Mouse (Mus musculus) adrenal gland, adult 18-20 months (tissue): ENCODE results near the gene Speer4d. TPM values are rescaled to one million over a fixed set of nuclear protein-coding genes. Genes with fewer than 3 reads are reported as not detected.
"Not testable (repeated sequence)": the region's sequence is repeated elsewhere in the genome, so short reads cannot be mapped to it uniquely, and the experiment has no call there.

Source experiments
- DNase-seq, 2 experiments: peaks; one replicate each; pipeline ENCODE4 v3.0.0; 2021 to 2022; ENCODE audit warnings: low spot score in 2 of 2
- total RNA-seq, 2 experiments: library from RNA; stranded (reverse); gene quantifications; 1 replicate in 1 of 2; 2 replicates in 1 of 2; pipeline ENCODE4 v1.2.3; 2021

Gene Speer4d
- total RNA-seq, 2 experiments from 2014 or later: not detected

- peak in 1 of 2 experiments; percentile 21 for DNase-seq
These were observed 45.0 kb downstream of the Speer4d start for GRCm38 (mm10) chr5:15663847-15664246.

- DNase-seq: not testable (repeated sequence)
These were observed 51.9 kb downstream of the Speer4d start for GRCm38 (mm10) chr5:15670789-15671188.

Other genes starting within 250 kb of the Speer4d start
- not detected for gene Gm21149, start 142.5 kb upstream of the Speer4d start, total RNA-seq
- gene Gm21190, start 89.8 kb upstream of the Speer4d start, total RNA-seq: not detected
- gene Gm21083, start 41.7 kb upstream of the Speer4d start, total RNA-seq: not detected
- gene 4930572O03Rik, start 38.0 kb downstream of the Speer4d start, total RNA-seq: not detected
- gene Speer4c, start 95.2 kb downstream of the Speer4d start, total RNA-seq: not detected